Mouse (Mus musculus): ENCODE data around the gene Rtn4rl1. TPM values are rescaled to one million over a fixed set of nuclear protein-coding genes. Genes with fewer than 3 reads are reported as not detected.

Rtn4rl1 gene
- 1.3 and 2.4 TPM in 2 replicates for total RNA-seq (2014; rRNA removed)
- polyA plus RNA-seq (2012; rRNA removed): 9.5 and 10.0 TPM in 2 replicates

GRCm38 (mm10) chr11:75193256-75194071 is at the start of gene Rtn4rl1:
TSS of gene Rtn4rl1 (plus strand) at chr11:75193783.
- TF ChIP-seq POLR2A (IDR thresholded peaks at IDR 0.05; ENCODE audit: extremely low read depth, insufficient read depth, low read length) (0 out of 2 replicates have a peak, but pooled peaks have one; percentile 23), CTCF (IDR thresholded peaks at IDR 0.05; ENCODE audit: low read depth, low read length) (no peak)
- H3K27me3 ChIP-seq (ENCODE audit: control insufficient read depth, insufficient read depth, low read length): no peaks in the 10 kb centered on the region
- no peaks in the 10 kb centered on the region for H3K36me3 ChIP-seq (ENCODE audit: control insufficient read depth, insufficient read depth, low read length)
- H3K27ac ChIP-seq (replicated peaks; ENCODE audit: insufficient read depth, low read depth, low read length): peak within 1 kb of the TSS; percentile 43
- peaks cover 17% of the 10 kb centered on the region; the same call in 1 of the 2 replicates for H3K79me2 ChIP-seq (ENCODE audit: control insufficient read depth, insufficient read depth, low read length)
- WGBS: under 1% methylated on average over 82 of the region's 84 CpGs
- H3K4me1 ChIP-seq (ENCODE audit: control insufficient read depth, insufficient read depth, low read length): 0 out of 2 replicates have a peak, but pooled peaks cover 7% of the 10 kb centered on the region
- peak within 1 kb of the TSS; percentile 78 for H3K9ac ChIP-seq (ENCODE audit: low read depth, low read length)
- H3K4me3 ChIP-seq (ENCODE audit: insufficient read depth, low read depth, low read length): peak within 1 kb of the TSS; percentile 68
- peak; percentile 74 for DNase-seq (ENCODE audit: extremely low read depth, low read depth, low spot score)

GRCm38 (mm10) chr11:75145841-75146240 is 47.7 kb upstream of the Rtn4rl1 start:
- H3K79me2 ChIP-seq (ENCODE audit: control insufficient read depth, insufficient read depth, low read length): no peaks in the 10 kb centered on the region
- no peak overlapping the region for H3K9ac ChIP-seq (ENCODE audit: low read depth, low read length)
- no peaks in the 10 kb centered on the region for H3K27me3 ChIP-seq (ENCODE audit: control insufficient read depth, insufficient read depth, low read length)
- H3K4me3 ChIP-seq (ENCODE audit: insufficient read depth, low read depth, low read length): no peak overlapping the region
- H3K4me1 ChIP-seq (ENCODE audit: control insufficient read depth, insufficient read depth, low read length): peaks cover 7% of the 10 kb centered on the region; the same call in 1 of the 2 replicates
- no peak overlapping the region for H3K27ac ChIP-seq (replicated peaks; ENCODE audit: insufficient read depth, low read depth, low read length)
- H3K36me3 ChIP-seq (ENCODE audit: control insufficient read depth, insufficient read depth, low read length): peaks cover 18% of the 10 kb centered on the region
- DNase-seq (ENCODE audit: extremely low read depth, low read depth, low spot score): no peak
- TF ChIP-seq CTCF (IDR thresholded peaks at IDR 0.05; ENCODE audit: low read depth, low read length) (no peak), POLR2A (IDR thresholded peaks at IDR 0.05; ENCODE audit: extremely low read depth, insufficient read depth, low read length) (no peak)
- WGBS: 94% methylated on average over 2 of the region's 2 CpGs

GRCm38 (mm10) chr11:75147106-75147845 is 46.3 kb upstream of the Rtn4rl1 start:
- peaks cover 18% of the 10 kb centered on the region for H3K36me3 ChIP-seq (ENCODE audit: control insufficient read depth, insufficient read depth, low read length)
- no peak for DNase-seq (ENCODE audit: extremely low read depth, low read depth, low spot score)
- no peaks in the 10 kb centered on the region for H3K27me3 ChIP-seq (ENCODE audit: control insufficient read depth, insufficient read depth, low read length)
- no peak overlapping the region for H3K27ac ChIP-seq (replicated peaks; ENCODE audit: insufficient read depth, low read depth, low read length)
- H3K4me3 ChIP-seq (ENCODE audit: insufficient read depth, low read depth, low read length): no peak overlapping the region
- WGBS: 41% methylated on average over 11 of the region's 11 CpGs
- no peak overlapping the region for H3K9ac ChIP-seq (ENCODE audit: low read depth, low read length)
- no peaks in the 10 kb centered on the region for H3K79me2 ChIP-seq (ENCODE audit: control insufficient read depth, insufficient read depth, low read length)
- H3K4me1 ChIP-seq (ENCODE audit: control insufficient read depth, insufficient read depth, low read length): peaks cover 7% of the 10 kb centered on the region; the same call in 1 of the 2 replicates
- TF ChIP-seq POLR2A (IDR thresholded peaks at IDR 0.05; ENCODE audit: extremely low read depth, insufficient read depth, low read length) (no peak), CTCF (IDR thresholded peaks at IDR 0.05; ENCODE audit: low read depth, low read length) (no peak)

- Histone ChIP-seq H3K9ac (ENCODE audit: low read depth, low read length) (no peak overlapping the region), H3K4me1 (ENCODE audit: control insufficient read depth, insufficient read depth, low read length) (peaks cover 7% of the 10 kb centered on the region; the same call in 1 of the 2 replicates), H3K36me3 (ENCODE audit: control insufficient read depth, insufficient read depth, low read length) (peaks cover 17% of the 10 kb centered on the region), H3K27me3 (ENCODE audit: control insufficient read depth, insufficient read depth, low read length) (no peaks in the 10 kb centered on the region), H3K4me3 (ENCODE audit: insufficient read depth, low read depth, low read length) (no peak overlapping the region), H3K79me2 (ENCODE audit: control insufficient read depth, insufficient read depth, low read length) (no peaks in the 10 kb centered on the region), H3K27ac (replicated peaks; ENCODE audit: insufficient read depth, low read depth, low read length) (no peak overlapping the region)
- whole genome bisulfite sequencing: 34% methylated on average over 3 of the region's 3 CpGs
- no peak for DNase-seq (ENCODE audit: extremely low read depth, low read depth, low spot score)
- TF ChIP-seq POLR2A (IDR thresholded peaks at IDR 0.05; ENCODE audit: extremely low read depth, insufficient read depth, low read length) (no peak), CTCF (IDR thresholded peaks at IDR 0.05; ENCODE audit: low read depth, low read length) (no peak)
These were observed 45.8 kb upstream of the Rtn4rl1 start for GRCm38 (mm10) chr11:75147846-75148168.

GRCm38 (mm10) chr11:75148332-75149035 is 45.1 kb upstream of the Rtn4rl1 start:
- no peak overlapping the region for H3K4me3 ChIP-seq (ENCODE audit: insufficient read depth, low read depth, low read length)
- no peak overlapping the region for H3K27ac ChIP-seq (replicated peaks; ENCODE audit: insufficient read depth, low read depth, low read length)
- peaks cover 12% of the 10 kb centered on the region; the same call in 1 of the 2 replicates for H3K36me3 ChIP-seq (ENCODE audit: control insufficient read depth, insufficient read depth, low read length)
- no peaks in the 10 kb centered on the region for H3K79me2 ChIP-seq (ENCODE audit: control insufficient read depth, insufficient read depth, low read length)
- H3K4me1 ChIP-seq (ENCODE audit: control insufficient read depth, insufficient read depth, low read length): peaks cover 7% of the 10 kb centered on the region; the same call in 1 of the 2 replicates
- DNase-seq (ENCODE audit: extremely low read depth, low read depth, low spot score): no peak
- TF ChIP-seq POLR2A (IDR thresholded peaks at IDR 0.05; ENCODE audit: extremely low read depth, insufficient read depth, low read length) (no peak), CTCF (IDR thresholded peaks at IDR 0.05; ENCODE audit: low read depth, low read length) (no peak)
- 95% methylated on average over 11 of the region's 11 CpGs for WGBS
- H3K27me3 ChIP-seq (ENCODE audit: control insufficient read depth, insufficient read depth, low read length): no peaks in the 10 kb centered on the region
- no peak overlapping the region for H3K9ac ChIP-seq (ENCODE audit: low read depth, low read length)

Measured in liver, adult 2 months (tissue).